Mouse (Mus musculus) heart, postnatal 0 days (tissue): ENCODE measurements around the gene Hspb9.

ENCODE experiments used
- CTCF ChIP-seq: IDR thresholded peaks from 2 replicates; pipeline ENCODE4 v1.5.1; 2016; ENCODE audit warnings: antibody characterized with exemption, control low read depth, low read depth
- EP300 ChIP-seq: IDR thresholded peaks from 2 replicates; pipeline ENCODE4 v1.6.1; 2016; ENCODE audit warnings: antibody characterized with exemption, low read depth

- TF ChIP-seq CTCF (no peak), EP300 (no peak)
These were observed 22.5 kb downstream of the Hspb9 start for GRCm38 (mm10) chr11:100735954-100736745.
